8 mouse cellular contexts compared by ENCODE assay signal in genomic region chr10:8742872-8743271, GRCm38 (mm10).
DNase-seq lines count a peak whose midpoint lies in the region; ATAC-seq lines count a peak whose summit lies in the region.

No protein-coding gene starts in this region.

- peaks cover 12% of the 10 kb centered on the region; the same call in 1 of the 2 replicates for H3K4me1 ChIP-seq in forebrain, embryonic 12.5 days

- H3K36me3 ChIP-seq in forebrain, embryonic 12.5 days (replicated peaks), result peaks cover 26% of the 10 kb centered on the region
- H3K36me3 ChIP-seq in splenic B cell, adult 2 months (ENCODE audit: control insufficient read depth, insufficient read depth, low read length, poor library complexity, severe bottlenecking), result no peaks in the 10 kb centered on the region

- no peaks in the 10 kb centered on the region for H3K9me3 ChIP-seq in forebrain, embryonic 12.5 days

- intact Hi-C loops in heart, postnatal 25 days (cut with DNase I), result loop anchor here (1.0 to 10.0 kb wide), 3 partner anchors 52 to 1012 kb away; no protein-coding TSS in a partner anchor

- no peaks in the 10 kb centered on the region for H3K27me3 ChIP-seq in forebrain, embryonic 12.5 days
- no peaks in the 10 kb centered on the region for H3K27me3 ChIP-seq in splenic B cell, adult 2 months (ENCODE audit: control insufficient read depth, insufficient read depth, low read length, poor library complexity, severe bottlenecking)

- H3K4me2 ChIP-seq in forebrain, embryonic 12.5 days, result no peak overlapping the region

- DNase-seq in heart, adult 11 months, result peak; percentile 90
- no peak for DNase-seq in heart, postnatal 25 days (ENCODE audit: low spot score)
- peak; percentile 50 to 52 for DNase-seq in B cell, adult 2 months
- peak; percentile 81 to 87 for DNase-seq in adrenal gland, postnatal 36 days
- DNase-seq in kidney, adult 9 months, result peak; percentile 57
- peak; percentile 77 for DNase-seq in lung, postnatal 36 days
- DNase-seq in splenic B cell, adult 2 months (ENCODE audit: low read depth, low spot score), result peak; percentile 56

- H3K4me3 ChIP-seq in forebrain, embryonic 12.5 days (replicated peaks), result no peak overlapping the region

- 43% methylated on average over 2 of the region's 2 CpGs for WGBS in forebrain, embryonic 12.5 days

- peak; percentile 79; the same call in 1 of the 2 replicates for ATAC-seq in forebrain, embryonic 12.5 days (ENCODE audit: low FRiP score)

- H3K9ac ChIP-seq in forebrain, embryonic 12.5 days, result no peak overlapping the region

- H3K27ac ChIP-seq in forebrain, embryonic 12.5 days, result no peak overlapping the region
